Mouse (Mus musculus) midbrain, embryonic 14.5 days (tissue): Measurements from ENCODE around the gene Ddx4. TPM values are rescaled to one million over a fixed set of nuclear protein-coding genes. Genes with fewer than 3 reads are reported as not detected.

Experiments
- ATAC-seq: fragments of 200-750 bp; cut with Nextera tagmentation; 2 replicates; pipeline ENCODE4 v1.8.0; 2017; ENCODE audit warnings: moderate number of reproducible peaks, moderate library complexity; ENCODE audit not compliant: low FRiP score, low TSS enrichment
- DNase-seq: peaks from one replicate; pipeline ENCODE4 v3.0.0-alpha.2; 2015
- H3K27ac ChIP-seq: fragments of 300-500 bp; sonication (generic); replicated peaks from 2 replicates; pipeline ENCODE4 v1.5.1; 2014; ENCODE audit warnings: mild to moderate bottlenecking, low read depth, low read length, moderate library complexity
- H3K27me3 ChIP-seq: fragments of 300-500 bp; sonication (generic); 2 replicates; pipeline ENCODE4 v1.6.1; 2014; ENCODE audit warnings: low read length, control low read depth, mixed read lengths; ENCODE audit not compliant: control insufficient read depth, insufficient read depth
- H3K36me3 ChIP-seq: fragments of 300-500 bp; sonication (generic); 2 replicates; pipeline ENCODE4 v1.6.1; 2014; ENCODE audit warnings: low read length, control low read depth; ENCODE audit not compliant: control insufficient read depth, insufficient read depth
- H3K4me1 ChIP-seq: fragments of 300-500 bp; sonication (generic); 2 replicates; pipeline ENCODE4 v1.6.1; 2014; ENCODE audit warnings: mild to moderate bottlenecking, antibody characterized with exemption, low read length, control low read depth; ENCODE audit not compliant: control insufficient read depth, insufficient read depth
- H3K4me2 ChIP-seq: fragments of 300-500 bp; sonication (generic); 2 replicates; pipeline ENCODE4 v1.6.1; 2014; ENCODE audit warnings: mild to moderate bottlenecking, low read length, moderate library complexity
- H3K4me3 ChIP-seq: fragments of 300-500 bp; sonication (generic); replicated peaks from 2 replicates; pipeline ENCODE4 v1.5.1; 2014; ENCODE audit warnings: low read depth, low read length
- H3K9ac ChIP-seq: fragments of 300-500 bp; sonication (generic); replicated peaks from 2 replicates; pipeline ENCODE4 v1.6.1; 2014; ENCODE audit warnings: mild to moderate bottlenecking, low read length, moderate library complexity
- H3K9me3 ChIP-seq: fragments of 300-500 bp; sonication (generic); 2 replicates; pipeline ENCODE4 v1.6.1; 2016; ENCODE audit warnings: low read length, control low read depth, mixed read lengths; ENCODE audit not compliant: control insufficient read depth
- WGBS: fragments of 180-500 bp; shearing (Covaris S2); extraction: QIAGEN DNeasy Blood & Tissue Kit; methylation state at CpG from one replicate; pipeline ENCODE4 v1.1.7; 2014; 5-methylcytosine and 5-hydroxymethylcytosine counted together
- polyA plus RNA-seq: library from polyadenylated mRNA; unstranded; fragments of >200 nt; fragmentation: Nextera tagmentation; extraction: Ambion mirVana; gene quantifications from 2 replicates; pipeline ENCODE4 v1.2.1, GENCODE M21; 2014

Gene Ddx4
- polyA plus RNA-seq, 1 experiment from 2014 or later: 2.4 TPM

DNA sequence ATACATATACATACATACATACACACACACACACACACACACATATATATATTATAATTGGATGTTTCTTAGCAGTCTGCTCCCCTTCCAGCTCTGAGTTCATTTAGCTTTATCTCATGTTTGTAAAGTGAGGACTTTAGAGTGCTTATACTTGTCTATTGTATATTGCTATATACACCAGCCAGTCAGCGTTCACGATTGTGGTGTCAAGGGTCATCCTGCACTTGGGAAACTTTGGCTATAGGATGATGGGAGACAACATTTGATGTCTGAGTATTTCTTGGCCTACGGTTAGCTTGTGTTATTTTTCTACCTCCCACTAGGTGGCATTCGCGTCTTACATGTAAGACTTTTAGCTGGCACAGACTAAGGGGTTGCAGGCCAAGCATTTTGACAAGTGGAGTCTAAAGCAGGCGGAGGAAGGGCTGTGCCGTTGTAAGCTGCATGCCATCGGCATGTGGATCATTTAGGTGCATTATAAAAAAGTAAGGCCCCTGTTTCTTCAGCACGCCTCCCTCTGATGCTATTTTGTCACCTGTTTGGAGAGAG is 21.7 kb upstream of the Ddx4 start:
- H3K9me3 ChIP-seq: peaks cover 3% of the 10 kb centered on the region; the same call in 1 of the 2 replicates
- H3K4me1 ChIP-seq: no peaks in the 10 kb centered on the region
- peak; percentile 69 for ATAC-seq
- no peak overlapping the region for H3K4me2 ChIP-seq
- 14% methylated on average over 9 of the region's 9 CpGs for WGBS
- no peak overlapping the region for H3K9ac ChIP-seq
- no peaks in the 10 kb centered on the region for H3K27me3 ChIP-seq
- H3K36me3 ChIP-seq: peaks cover 21% of the 10 kb centered on the region
- no peak overlapping the region for H3K4me3 ChIP-seq
- H3K27ac ChIP-seq: no peak overlapping the region
- DNase-seq: peak; percentile 93

DNA sequence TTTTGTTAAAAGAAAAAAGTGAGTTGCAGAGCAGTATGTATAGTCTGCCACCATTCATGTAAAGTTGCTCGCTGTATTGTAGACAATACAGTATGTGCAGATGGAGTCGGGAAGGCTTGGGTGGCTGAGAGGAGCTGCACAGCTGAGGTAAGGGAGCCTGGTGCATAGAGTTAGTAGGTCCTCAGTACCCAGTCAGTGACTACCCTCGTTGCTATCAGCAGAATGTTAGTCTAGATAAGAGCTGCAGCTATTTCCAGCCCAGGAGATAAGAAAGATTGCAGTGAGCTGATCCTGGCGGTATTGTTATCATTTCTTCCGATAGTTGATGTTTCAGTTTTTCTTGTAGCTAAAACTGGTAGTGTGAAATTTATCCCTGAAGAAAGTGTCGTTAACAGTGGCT is 20.5 kb upstream of the Ddx4 start:
- Histone ChIP-seq H3K4me1 (no peaks in the 10 kb centered on the region), H3K4me3 (no peak overlapping the region), H3K4me2 (no peak overlapping the region), H3K36me3 (peaks cover 21% of the 10 kb centered on the region), H3K9ac (no peak overlapping the region), H3K9me3 (no peaks in the 10 kb centered on the region), H3K27ac (no peak overlapping the region), H3K27me3 (no peaks in the 10 kb centered on the region)
- WGBS: 89% methylated on average over 6 of the region's 6 CpGs
- DNase-seq: no peak
- ATAC-seq: no peak

DNA sequence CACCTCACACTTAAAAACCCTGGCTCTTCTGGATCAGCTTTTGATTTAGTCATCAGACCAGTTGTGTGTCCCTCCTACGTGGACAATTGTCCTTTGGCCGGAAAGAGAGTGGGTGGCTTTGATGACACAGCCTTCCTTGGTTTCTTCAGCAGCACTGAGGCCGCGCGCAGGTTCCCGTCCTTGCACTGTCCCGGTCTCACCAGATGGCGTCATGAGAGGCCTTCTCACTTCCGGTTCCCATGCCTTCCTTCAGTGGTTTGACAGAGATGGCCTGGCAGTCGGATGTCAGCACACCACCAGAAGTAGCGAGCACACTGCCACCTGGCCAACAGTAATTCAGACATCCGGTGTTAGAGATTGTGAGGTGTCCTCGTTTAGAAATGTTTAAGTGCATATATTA is 19.4 kb upstream of the Ddx4 start:
- ATAC-seq (no peak), DNase-seq (no peak)
- no peaks in the 10 kb centered on the region for H3K4me1 ChIP-seq
- H3K36me3 ChIP-seq: peaks cover 21% of the 10 kb centered on the region
- H3K27me3 ChIP-seq: no peaks in the 10 kb centered on the region
- no peak overlapping the region for H3K9ac ChIP-seq
- 74% methylated on average over 13 of the region's 13 CpGs for WGBS
- no peak overlapping the region for H3K4me2 ChIP-seq
- no peak overlapping the region for H3K4me3 ChIP-seq
- H3K9me3 ChIP-seq: no peaks in the 10 kb centered on the region
- H3K27ac ChIP-seq: no peak overlapping the region

DNA sequence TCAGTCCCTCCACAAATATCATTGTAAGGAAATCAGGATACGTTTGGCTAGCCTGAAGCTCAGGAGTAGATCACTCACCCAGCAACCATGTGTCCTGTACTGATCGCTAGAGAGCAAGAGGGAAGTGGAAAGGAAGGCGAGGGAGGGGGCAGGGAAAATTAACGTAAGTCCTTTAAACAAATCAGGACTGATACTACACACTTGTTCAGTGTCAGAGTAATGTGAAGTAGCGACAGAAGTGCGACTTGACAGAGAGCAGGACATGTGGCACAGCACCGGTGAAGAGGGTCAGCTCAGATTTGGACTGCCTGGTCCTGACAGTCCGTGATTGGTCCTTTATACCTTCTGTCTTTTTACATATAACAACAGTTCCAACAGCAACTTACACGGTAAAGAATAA is 14.9 kb upstream of the Ddx4 start:
- peaks cover 21% of the 10 kb centered on the region for H3K36me3 ChIP-seq
- no peak overlapping the region for H3K4me3 ChIP-seq
- H3K9ac ChIP-seq: no peak overlapping the region
- no peak for DNase-seq
- no peaks in the 10 kb centered on the region for H3K9me3 ChIP-seq
- WGBS: 86% methylated on average over 9 of the region's 9 CpGs
- ATAC-seq: no peak
- H3K27ac ChIP-seq: no peak overlapping the region
- H3K4me2 ChIP-seq: no peak overlapping the region
- no peaks in the 10 kb centered on the region for H3K27me3 ChIP-seq
- 0 out of 2 replicates have a peak, but pooled peaks cover under 1% of the 10 kb centered on the region for H3K4me1 ChIP-seq

DNA sequence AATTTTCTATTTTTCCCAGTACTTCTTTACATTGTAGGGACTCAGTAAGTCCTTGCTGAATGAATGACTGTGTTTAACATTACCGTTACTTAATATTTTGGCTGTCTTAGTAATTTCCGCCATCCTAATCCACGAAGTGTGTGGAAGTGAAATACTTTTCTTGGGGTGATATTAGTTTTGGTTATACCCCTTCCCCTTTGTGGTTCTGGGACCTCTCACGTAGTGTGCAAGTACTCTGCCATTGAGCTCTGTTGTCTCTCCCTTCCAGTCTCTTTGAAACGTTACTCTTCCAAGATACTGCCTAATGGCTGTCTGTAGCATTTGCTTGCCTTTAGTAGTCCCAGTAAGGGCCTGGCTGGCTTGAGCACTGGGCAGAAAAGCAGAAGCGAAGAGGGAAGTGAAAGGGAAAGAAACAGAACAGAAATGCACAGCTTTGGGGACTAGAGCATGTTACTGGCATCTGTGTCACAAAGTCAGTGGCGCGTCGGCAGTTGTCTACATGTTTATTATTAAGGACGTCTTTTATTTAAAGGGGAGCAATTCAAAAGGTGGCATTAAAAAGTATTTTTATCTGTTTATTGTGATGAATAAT is 14.3 kb upstream of the Ddx4 start:
- no peak for DNase-seq
- Histone ChIP-seq H3K27ac (no peak overlapping the region), H3K36me3 (peaks cover 16% of the 10 kb centered on the region), H3K9me3 (no peaks in the 10 kb centered on the region), H3K27me3 (no peaks in the 10 kb centered on the region), H3K4me3 (no peak overlapping the region), H3K4me2 (no peak overlapping the region), H3K9ac (no peak overlapping the region), H3K4me1 (peaks cover 5% of the 10 kb centered on the region)
- ATAC-seq: no peak
- WGBS: 91% methylated on average over 10 of the region's 10 CpGs

DNA sequence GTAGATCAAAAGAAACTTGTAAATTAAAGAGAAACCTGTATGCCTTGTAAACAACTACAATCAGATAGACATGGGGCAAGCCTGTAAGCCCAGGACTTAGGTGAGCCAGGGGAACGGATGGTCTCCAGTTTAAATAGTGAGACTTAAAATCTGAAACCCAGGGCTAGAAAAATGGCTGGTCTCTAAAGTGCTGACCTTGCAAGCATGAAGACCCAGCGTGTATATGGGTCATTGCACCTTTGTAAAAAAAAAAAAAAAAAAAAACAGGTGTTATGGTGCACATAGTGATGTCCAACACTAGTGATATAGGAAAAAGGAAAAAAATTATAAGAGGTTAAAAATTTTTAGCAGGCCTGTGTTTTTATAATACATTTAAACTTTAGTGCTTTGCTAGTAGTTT is 9.4 kb upstream of the Ddx4 start:
- Histone ChIP-seq H3K9ac (no peak overlapping the region), H3K4me2 (peak overlapping the region; percentile 81), H3K9me3 (no peaks in the 10 kb centered on the region), H3K4me3 (peak overlapping the region; percentile 83; the same call in 1 of the 2 replicates), H3K27ac (no peak overlapping the region), H3K4me1 (peaks cover 9% of the 10 kb centered on the region), H3K27me3 (no peaks in the 10 kb centered on the region), H3K36me3 (no peaks in the 10 kb centered on the region)
- no peak for ATAC-seq
- DNase-seq: no peak
- 79% methylated on average over 2 of the region's 2 CpGs for WGBS

DNA sequence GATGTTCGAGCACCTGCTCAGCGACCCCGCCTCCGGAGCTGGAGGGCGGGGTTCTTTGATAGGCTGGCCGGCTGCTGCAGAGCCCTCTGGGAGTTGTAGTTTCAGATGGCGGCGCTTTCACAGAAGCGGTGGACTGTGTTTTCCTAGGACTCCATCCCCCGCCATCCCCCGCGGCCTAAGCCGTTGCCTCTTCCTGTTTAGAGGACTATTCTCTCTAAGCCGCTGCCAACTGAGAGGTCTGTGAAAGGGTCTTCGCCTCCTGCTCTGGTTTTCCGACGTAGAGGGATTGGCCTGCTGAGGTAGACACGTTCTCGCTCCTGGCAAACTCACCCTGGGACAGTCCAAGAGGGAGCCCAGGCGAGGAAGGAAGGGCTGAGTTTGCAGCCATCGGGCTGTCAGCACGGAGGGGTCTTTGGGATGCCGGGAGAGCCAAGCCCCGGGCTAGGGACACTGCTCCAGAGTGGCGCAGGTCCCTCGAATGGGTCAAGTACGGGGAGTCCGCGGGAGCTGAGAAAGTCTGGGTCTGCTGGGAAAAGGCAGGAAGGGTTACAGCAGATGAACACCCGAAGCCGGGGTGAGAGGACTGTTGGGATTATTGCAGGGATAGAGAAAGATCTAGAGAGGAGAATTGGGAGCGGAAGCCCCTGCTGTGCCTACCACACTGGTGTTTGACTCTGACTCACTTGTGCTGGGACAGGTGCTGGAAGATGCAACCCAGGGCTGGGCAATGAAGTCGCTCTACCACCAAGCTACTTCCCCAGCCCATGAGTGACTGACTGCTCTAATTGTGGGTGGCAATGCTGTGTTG is 8.5 kb upstream of the Ddx4 start, which contains the start of gene Slc38a9:
Gene Slc38a9 (plus strand): TSS at position 178 of the 808 bp plus-strand sequence.
- H3K27me3 ChIP-seq: no peaks in the 10 kb centered on the region
- ATAC-seq: peak; percentile 98
- no peaks in the 10 kb centered on the region for H3K36me3 ChIP-seq
- peak within 1 kb of the TSS; percentile 83 for H3K4me3 ChIP-seq
- H3K4me1 ChIP-seq: peaks cover 9% of the 10 kb centered on the region
- H3K27ac ChIP-seq: peak within 1 kb of the TSS; percentile 82
- peak; percentile 98 for DNase-seq
- WGBS: 1% methylated on average over 33 of the region's 33 CpGs
- no peaks in the 10 kb centered on the region for H3K9me3 ChIP-seq
- H3K9ac ChIP-seq: peak within 1 kb of the TSS; percentile 79
- peak within 1 kb of the TSS; percentile 81 for H3K4me2 ChIP-seq

DNA sequence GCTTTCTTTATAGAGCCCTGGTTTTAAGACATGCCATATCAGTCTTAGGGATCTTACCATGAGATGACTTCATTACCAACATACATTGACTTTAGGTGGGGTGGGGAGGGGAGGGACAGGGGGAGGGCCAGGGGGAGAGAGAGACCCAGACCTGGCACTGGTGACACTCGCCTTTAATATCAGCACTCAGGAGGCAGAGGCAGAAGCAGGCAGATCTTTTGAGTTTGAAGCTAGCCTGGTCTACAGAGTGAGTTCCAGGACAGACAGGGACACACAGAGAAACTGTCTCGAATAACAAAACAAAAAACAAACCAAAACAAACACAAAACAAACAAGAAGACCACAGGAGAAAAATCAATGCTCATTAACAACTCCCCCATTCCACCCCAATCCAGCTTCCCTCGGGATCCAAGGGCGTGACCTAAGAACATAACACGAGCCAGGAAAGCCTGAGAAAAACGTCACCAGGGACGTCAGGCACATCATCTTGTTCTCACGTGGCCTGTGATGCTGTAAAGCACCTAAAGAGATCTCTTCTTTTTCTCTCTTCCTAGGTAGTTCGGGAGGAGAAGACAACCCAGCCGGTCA is 7.8 kb upstream of the Ddx4 start:
- Histone ChIP-seq H3K9ac (no peak overlapping the region; the same call in 1 of the 2 replicates), H3K27me3 (no peaks in the 10 kb centered on the region), H3K4me3 (peak overlapping the region; percentile 83), H3K36me3 (no peaks in the 10 kb centered on the region), H3K4me1 (peaks cover 9% of the 10 kb centered on the region), H3K4me2 (peak overlapping the region; percentile 81), H3K27ac (no peak overlapping the region), H3K9me3 (no peaks in the 10 kb centered on the region)
- DNase-seq (no peak), ATAC-seq (peak; percentile 25)
- 3% methylated on average over 10 of the region's 10 CpGs for WGBS
